Mouse (Mus musculus): ENCODE measurements around the gene Klhdc1. TPM values are rescaled to one million over a fixed set of nuclear protein-coding genes. Genes with fewer than 3 reads are reported as not detected.

Gene Klhdc1
- total and polyA plus RNA-seq, 2 experiments from 2014 or later, result 9.7 to 19.1 TPM

DNA sequence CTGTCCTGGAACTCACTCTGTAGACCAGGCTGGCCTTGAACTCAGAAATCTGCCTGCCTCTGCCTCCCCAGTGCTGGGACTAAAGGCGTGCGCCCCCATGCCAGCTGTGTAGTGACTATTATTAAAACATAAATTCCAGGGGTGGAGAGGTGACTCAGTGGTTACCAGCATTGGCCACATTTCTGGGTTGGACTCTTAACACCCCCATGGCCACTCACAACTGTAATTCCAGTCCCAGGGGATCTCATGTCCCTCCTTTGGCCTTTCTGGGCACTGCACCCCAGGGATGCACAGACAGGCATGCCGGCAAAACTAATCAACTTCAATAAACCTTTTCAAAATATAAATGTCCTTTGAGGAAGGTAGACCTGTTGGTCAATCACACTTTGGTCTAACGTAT lies 57.3 kb downstream of the Klhdc1 start:
- Histone ChIP-seq H3K36me3 (replicated peaks; ENCODE audit: control insufficient read depth, insufficient read depth, low read length) (peaks cover 18% of the 10 kb centered on the region), H3K27ac (ENCODE audit: low read depth) (no peak overlapping the region), H3K27me3 (ENCODE audit: control insufficient read depth, insufficient read depth, low read length) (no peaks in the 10 kb centered on the region), H3K9me3 (replicated peaks; ENCODE audit: control insufficient read depth, low read length) (no peaks in the 10 kb centered on the region), H3K9ac (replicated peaks; ENCODE audit: low read depth, low read length) (no peak overlapping the region), H3K4me2 (ENCODE audit: low read depth, low read length) (peak overlapping the region; percentile 86; the same call in 1 of the 2 replicates), H3K4me3 (ENCODE audit: low read depth, low read length) (peak overlapping the region; percentile 93; the same call in 1 of the 2 replicates), H3K4me1 (ENCODE audit: control insufficient read depth, insufficient read depth) (peaks cover 20% of the 10 kb centered on the region; the same call in 1 of the 2 replicates)
- 85% methylated on average over 4 of the region's 4 CpGs for WGBS
- DNase-seq (ENCODE audit: low spot score), result no peak
- TF ChIP-seq EP300 (IDR thresholded peaks at IDR 0.05; ENCODE audit: low read depth), result no peak
- TF ChIP-seq CTCF (IDR thresholded peaks at IDR 0.05; ENCODE audit: low read depth), result peak; percentile 1; the same call in 1 of the 2 replicates
- no peak for ATAC-seq (ENCODE audit: insufficient read depth, low read depth)

DNA sequence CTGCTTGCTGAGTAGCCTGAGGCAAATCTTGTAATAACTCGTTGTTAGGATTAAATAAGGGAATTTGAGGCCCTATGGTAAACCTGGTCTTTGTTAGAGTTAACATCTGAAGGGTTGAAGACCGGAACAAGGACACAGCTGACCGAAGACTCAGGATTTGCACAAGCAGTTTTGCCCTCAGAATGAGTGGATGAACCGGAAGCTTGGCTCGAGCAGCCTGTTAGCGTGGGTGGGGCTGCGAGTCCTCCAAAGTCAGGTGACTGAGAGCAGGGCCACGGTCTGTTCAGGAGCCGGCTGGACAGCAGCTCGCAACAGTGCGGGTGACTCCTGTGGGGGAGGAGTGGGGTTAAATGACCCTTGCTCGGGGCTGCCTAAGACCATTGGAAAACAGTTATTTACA lies 58.3 kb downstream of the Klhdc1 start:
- peak; percentile 25 for DNase-seq (ENCODE audit: low spot score)
- Histone ChIP-seq H3K4me1 (ENCODE audit: control insufficient read depth, insufficient read depth) (peaks cover 20% of the 10 kb centered on the region; the same call in 1 of the 2 replicates), H3K4me3 (ENCODE audit: low read depth, low read length) (no peak overlapping the region), H3K4me2 (ENCODE audit: low read depth, low read length) (peak overlapping the region; percentile 11), H3K36me3 (replicated peaks; ENCODE audit: control insufficient read depth, insufficient read depth, low read length) (peaks cover 26% of the 10 kb centered on the region), H3K27me3 (ENCODE audit: control insufficient read depth, insufficient read depth, low read length) (no peaks in the 10 kb centered on the region), H3K9ac (replicated peaks; ENCODE audit: low read depth, low read length) (no peak overlapping the region), H3K27ac (ENCODE audit: low read depth) (no peak overlapping the region), H3K9me3 (replicated peaks; ENCODE audit: control insufficient read depth, low read length) (no peaks in the 10 kb centered on the region)
- no peak for TF ChIP-seq EP300 (IDR thresholded peaks at IDR 0.05; ENCODE audit: low read depth)
- no peak for TF ChIP-seq CTCF (IDR thresholded peaks at IDR 0.05; ENCODE audit: low read depth)
- no peak for ATAC-seq (ENCODE audit: insufficient read depth, low read depth)
- 32% methylated on average over 12 of the region's 12 CpGs for WGBS

DNA sequence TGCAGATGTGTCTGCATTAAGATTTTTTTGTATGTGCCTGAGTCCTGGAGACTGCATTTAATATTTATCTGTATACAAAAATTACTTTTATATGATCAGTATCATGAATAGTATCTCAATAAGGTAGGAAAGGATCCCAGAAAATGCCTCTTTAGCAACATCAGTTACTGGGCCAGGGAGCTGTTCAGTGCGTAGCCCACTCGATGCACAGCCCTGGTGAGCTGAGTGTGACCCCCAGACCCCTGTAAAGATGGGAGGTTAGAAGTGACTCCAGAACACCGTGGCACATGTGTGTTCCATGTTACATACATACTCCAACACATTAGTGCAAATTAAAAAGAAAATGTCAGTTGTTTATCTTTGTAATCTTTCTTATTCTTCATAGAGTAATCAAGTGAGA lies 58.9 kb downstream of the Klhdc1 start:
- Histone ChIP-seq H3K9ac (replicated peaks; ENCODE audit: low read depth, low read length) (no peak overlapping the region), H3K36me3 (replicated peaks; ENCODE audit: control insufficient read depth, insufficient read depth, low read length) (peaks cover 31% of the 10 kb centered on the region), H3K4me3 (ENCODE audit: low read depth, low read length) (no peak overlapping the region), H3K4me1 (ENCODE audit: control insufficient read depth, insufficient read depth) (peaks cover 20% of the 10 kb centered on the region; the same call in 1 of the 2 replicates), H3K9me3 (replicated peaks; ENCODE audit: control insufficient read depth, low read length) (no peaks in the 10 kb centered on the region), H3K4me2 (ENCODE audit: low read depth, low read length) (no peak overlapping the region), H3K27ac (ENCODE audit: low read depth) (no peak overlapping the region), H3K27me3 (ENCODE audit: control insufficient read depth, insufficient read depth, low read length) (no peaks in the 10 kb centered on the region)
- no peak for ATAC-seq (ENCODE audit: insufficient read depth, low read depth)
- DNase-seq (ENCODE audit: low spot score), result no peak
- TF ChIP-seq CTCF (IDR thresholded peaks at IDR 0.05; ENCODE audit: low read depth) (no peak), EP300 (IDR thresholded peaks at IDR 0.05; ENCODE audit: low read depth) (no peak)
- WGBS, result 84% methylated on average over 3 of the region's 3 CpGs

DNA sequence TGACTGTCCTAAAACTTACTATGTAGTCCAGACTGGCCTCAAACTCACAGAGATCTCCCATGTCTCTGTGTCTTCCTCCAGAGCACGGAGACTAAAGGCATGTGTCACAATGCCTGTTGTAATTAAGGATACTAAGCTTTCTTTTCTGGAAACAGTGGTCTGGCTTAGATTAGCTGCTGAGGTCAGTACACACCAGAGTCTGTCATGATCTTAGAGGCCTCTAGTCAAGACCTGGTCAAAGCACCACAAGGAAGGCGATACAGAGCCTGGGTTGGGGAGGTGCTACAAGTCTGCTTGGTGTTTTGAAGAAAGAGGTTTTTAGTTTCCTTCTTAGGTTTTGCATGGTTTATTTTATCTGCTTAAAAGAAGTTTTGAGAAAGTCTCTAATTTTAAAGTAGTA lies 59.4 kb downstream of the Klhdc1 start:
- Histone ChIP-seq H3K27ac (ENCODE audit: low read depth) (no peak overlapping the region), H3K36me3 (replicated peaks; ENCODE audit: control insufficient read depth, insufficient read depth, low read length) (peaks cover 36% of the 10 kb centered on the region)

DNA sequence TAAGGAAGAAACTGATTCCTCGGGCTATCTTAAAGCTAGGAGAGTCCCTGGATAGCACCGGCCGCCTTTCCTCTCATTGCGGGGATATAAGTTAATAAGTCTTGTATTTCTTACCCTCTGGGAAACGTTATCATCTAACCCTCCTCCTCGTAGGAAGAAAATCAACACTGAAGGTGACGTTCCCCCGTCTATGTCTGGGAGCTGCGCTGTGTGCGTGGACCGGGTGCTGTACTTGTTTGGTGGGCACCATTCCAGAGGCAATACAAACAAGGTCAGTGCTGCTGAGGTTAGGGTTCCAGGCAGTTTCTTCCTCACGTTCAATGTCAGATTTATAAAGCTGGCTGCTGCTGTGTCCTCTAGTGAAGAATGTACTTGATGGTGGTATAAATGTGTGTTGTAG lies 61.2 kb downstream of the Klhdc1 start:
- ATAC-seq (ENCODE audit: insufficient read depth, low read depth) (no peak), DNase-seq (ENCODE audit: low spot score) (no peak)
- no peaks in the 10 kb centered on the region for H3K9me3 ChIP-seq (replicated peaks; ENCODE audit: control insufficient read depth, low read length)
- H3K4me1 ChIP-seq (ENCODE audit: control insufficient read depth, insufficient read depth), result peaks cover 20% of the 10 kb centered on the region; the same call in 1 of the 2 replicates
- no peak overlapping the region for H3K4me2 ChIP-seq (ENCODE audit: low read depth, low read length)
- H3K27me3 ChIP-seq (ENCODE audit: control insufficient read depth, insufficient read depth, low read length), result no peaks in the 10 kb centered on the region
- no peak overlapping the region for H3K9ac ChIP-seq (replicated peaks; ENCODE audit: low read depth, low read length)
- WGBS, result 86% methylated on average over 12 of the region's 12 CpGs
- no peak for TF ChIP-seq CTCF (IDR thresholded peaks at IDR 0.05; ENCODE audit: low read depth)
- no peak for TF ChIP-seq EP300 (IDR thresholded peaks at IDR 0.05; ENCODE audit: low read depth)
- peaks cover 53% of the 10 kb centered on the region for H3K36me3 ChIP-seq (replicated peaks; ENCODE audit: control insufficient read depth, insufficient read depth, low read length)
- no peak overlapping the region for H3K4me3 ChIP-seq (ENCODE audit: low read depth, low read length)
- no peak overlapping the region for H3K27ac ChIP-seq (ENCODE audit: low read depth)

More for the DNA sequence above, 59.4 kb downstream of the Klhdc1 start:
- DNase-seq (ENCODE audit: low spot score), result no peak
- no peak overlapping the region for H3K4me3 ChIP-seq (ENCODE audit: low read depth, low read length)
- no peak overlapping the region for H3K4me2 ChIP-seq (ENCODE audit: low read depth, low read length)
- no peak overlapping the region for H3K9ac ChIP-seq (replicated peaks; ENCODE audit: low read depth, low read length)
- TF ChIP-seq CTCF (IDR thresholded peaks at IDR 0.05; ENCODE audit: low read depth) (no peak), EP300 (IDR thresholded peaks at IDR 0.05; ENCODE audit: low read depth) (no peak)
- 85% methylated on average over 2 of the region's 2 CpGs for WGBS
- H3K9me3 ChIP-seq (replicated peaks; ENCODE audit: control insufficient read depth, low read length), result no peaks in the 10 kb centered on the region
- peaks cover 20% of the 10 kb centered on the region; the same call in 1 of the 2 replicates for H3K4me1 ChIP-seq (ENCODE audit: control insufficient read depth, insufficient read depth)
- no peak for ATAC-seq (ENCODE audit: insufficient read depth, low read depth)
- no peaks in the 10 kb centered on the region for H3K27me3 ChIP-seq (ENCODE audit: control insufficient read depth, insufficient read depth, low read length)

DNA sequence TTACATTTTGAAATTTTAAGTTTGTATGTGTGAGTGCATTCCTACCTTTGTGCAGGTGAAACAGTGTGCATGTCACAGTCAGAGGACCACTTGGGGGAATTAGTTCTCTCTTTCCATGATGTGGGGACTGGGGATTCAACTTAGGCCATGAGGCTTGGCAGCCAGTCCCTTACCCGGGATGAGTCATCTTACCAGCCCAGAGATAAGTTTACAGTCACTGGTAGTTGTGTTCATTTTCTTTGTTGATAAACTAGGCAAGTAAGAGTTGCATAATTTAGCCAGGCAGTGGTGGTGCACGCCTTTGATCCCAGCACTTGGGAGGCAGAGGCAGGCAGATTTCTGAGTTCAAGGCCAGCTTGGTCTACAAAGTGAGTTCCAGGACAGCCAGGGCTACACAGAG lies 63.1 kb downstream of the Klhdc1 start:
- H3K27ac ChIP-seq (ENCODE audit: low read depth), result no peak overlapping the region
- H3K27me3 ChIP-seq (ENCODE audit: control insufficient read depth, insufficient read depth, low read length), result no peaks in the 10 kb centered on the region
- TF ChIP-seq EP300 (IDR thresholded peaks at IDR 0.05; ENCODE audit: low read depth) (no peak), CTCF (IDR thresholded peaks at IDR 0.05; ENCODE audit: low read depth) (no peak)
- peaks cover 72% of the 10 kb centered on the region for H3K36me3 ChIP-seq (replicated peaks; ENCODE audit: control insufficient read depth, insufficient read depth, low read length)
- no peak overlapping the region for H3K9ac ChIP-seq (replicated peaks; ENCODE audit: low read depth, low read length)
- 80% methylated on average over 2 of the region's 2 CpGs for WGBS
- H3K4me1 ChIP-seq (ENCODE audit: control insufficient read depth, insufficient read depth), result 0 out of 2 replicates have a peak, but pooled peaks cover 7% of the 10 kb centered on the region
- no peak overlapping the region for H3K4me2 ChIP-seq (ENCODE audit: low read depth, low read length)
- DNase-seq (ENCODE audit: low spot score), result no peak
- H3K4me3 ChIP-seq (ENCODE audit: low read depth, low read length), result no peak overlapping the region
- H3K9me3 ChIP-seq (replicated peaks; ENCODE audit: control insufficient read depth, low read length), result no peaks in the 10 kb centered on the region
- ATAC-seq (ENCODE audit: insufficient read depth, low read depth), result no peak

Data from heart, postnatal 0 days (tissue).